Mouse (Mus musculus) left cerebral cortex, postnatal 36 days (tissue): ENCODE measurements around the gene Plxna2. TPM values are rescaled to one million over a fixed set of nuclear protein-coding genes. Genes with fewer than 3 reads are reported as not detected.
A peak's percentile ranks its signal among the peaks of the same experiment; 100 is the strongest.

Experiments used
- DNase-seq, 2 experiments: peaks; one replicate each; pipeline ENCODE4 v3.0.0; 2021 to 2022; ENCODE audit warnings: low spot score in 2 of 2, mixed read lengths in 1 of 2
- intact Hi-C: fragments of 180-260 bp; cut with DNase I; formaldehyde crosslinking; loops from one replicate; pipeline ENCODE4 v1.15.1; 2025
- total RNA-seq, 2 experiments: library from RNA; stranded (reverse); gene quantifications; 2 replicates each; pipeline ENCODE4 v1.2.3; 2021

The Plxna2 gene
- total RNA-seq, 2 experiments from 2014 or later: 88.2 to 106 TPM

DNA sequence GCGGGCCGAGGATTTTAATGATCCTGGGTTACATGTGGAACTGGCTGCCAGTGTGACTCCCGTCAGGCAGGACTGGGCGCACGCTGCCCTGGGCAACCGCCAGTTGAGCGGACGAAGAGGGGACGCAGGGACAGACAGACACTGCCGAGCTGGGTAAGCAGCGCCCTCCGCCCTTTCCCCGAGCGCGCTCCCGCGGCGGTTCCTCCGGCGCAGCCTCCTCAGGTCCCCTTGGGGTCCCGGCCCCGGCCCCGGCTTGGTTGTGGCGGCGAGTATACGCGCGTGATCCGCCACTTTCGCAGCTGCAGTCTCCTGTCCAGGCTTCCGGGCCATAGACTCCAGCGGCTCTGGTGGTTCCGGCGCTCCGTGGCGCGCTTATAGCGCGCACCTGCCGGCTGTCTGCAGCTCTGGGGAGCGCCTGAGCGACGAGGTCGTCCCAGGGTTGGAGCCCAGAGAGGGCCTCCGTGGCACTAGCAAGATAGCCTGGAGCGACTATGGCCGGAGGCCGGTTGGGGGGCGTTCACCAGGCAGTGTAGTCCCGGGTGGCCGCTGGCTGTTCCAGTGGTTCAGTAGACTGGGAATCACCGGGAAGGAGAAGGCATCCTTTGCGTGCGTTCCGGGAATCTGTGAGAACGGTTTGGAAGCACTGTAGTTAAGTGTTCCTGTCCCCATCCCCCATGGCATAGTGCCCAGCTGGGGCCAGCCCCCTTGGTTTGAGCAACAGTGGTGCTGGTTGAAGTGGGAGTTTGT is 2.4 kb downstream of the Plxna2 start:
- peak; percentile 57 to 68 for DNase-seq
- intact Hi-C loops: loop anchor here (5.0 to 10.0 kb wide), 4 partner anchors 102 to 1236 kb away; no protein-coding TSS in a partner anchor

DNA sequence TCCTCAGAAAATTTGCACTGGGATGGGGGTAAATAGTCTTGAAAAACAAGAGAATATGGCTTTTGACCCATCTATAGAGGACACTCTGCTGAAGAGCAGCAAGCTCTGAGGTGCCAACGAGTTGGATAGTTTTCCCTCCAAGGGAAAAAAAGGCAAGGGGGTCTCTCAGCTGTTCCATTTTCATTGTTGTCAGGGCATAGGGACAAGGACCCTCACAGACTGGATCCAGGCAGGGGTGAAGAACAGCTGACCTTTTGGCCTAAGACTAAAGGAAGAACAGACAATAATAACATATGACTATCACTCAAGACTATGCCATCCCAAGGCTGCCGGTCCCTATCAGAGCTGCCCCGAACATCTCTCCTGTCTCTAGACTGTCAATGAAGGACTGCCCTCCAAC is 4.2 kb downstream of the Plxna2 start:
- intact Hi-C loops: loop anchor here (5.0 to 10.0 kb wide), 4 partner anchors 100 to 1237 kb away; no protein-coding TSS in a partner anchor
- no peak for DNase-seq

DNA sequence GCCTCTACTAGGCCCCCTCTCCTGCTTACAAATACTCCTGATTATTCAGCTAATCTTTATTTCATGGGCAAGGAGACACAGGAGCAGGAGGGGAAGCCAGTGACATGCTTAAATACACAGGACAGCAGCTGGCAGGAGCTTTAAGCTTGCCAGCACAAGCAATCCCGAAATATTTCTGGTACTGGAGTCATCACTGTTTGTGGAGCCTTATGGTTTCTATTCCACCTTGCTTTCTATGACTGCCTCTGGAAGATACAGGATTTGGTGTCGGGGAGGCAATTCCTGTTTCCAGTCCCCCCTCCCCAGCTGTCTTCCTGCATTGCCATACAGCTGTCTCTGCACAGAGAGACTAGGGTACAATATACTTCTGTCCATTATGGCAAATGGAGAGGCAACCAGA is 4.7 kb downstream of the Plxna2 start:
- intact Hi-C loops: loop anchor here (5.0 to 10.0 kb wide), 4 partner anchors 100 to 1238 kb away; no protein-coding TSS in a partner anchor
- DNase-seq: peak in 1 of 2 experiments; percentile 23

DNA sequence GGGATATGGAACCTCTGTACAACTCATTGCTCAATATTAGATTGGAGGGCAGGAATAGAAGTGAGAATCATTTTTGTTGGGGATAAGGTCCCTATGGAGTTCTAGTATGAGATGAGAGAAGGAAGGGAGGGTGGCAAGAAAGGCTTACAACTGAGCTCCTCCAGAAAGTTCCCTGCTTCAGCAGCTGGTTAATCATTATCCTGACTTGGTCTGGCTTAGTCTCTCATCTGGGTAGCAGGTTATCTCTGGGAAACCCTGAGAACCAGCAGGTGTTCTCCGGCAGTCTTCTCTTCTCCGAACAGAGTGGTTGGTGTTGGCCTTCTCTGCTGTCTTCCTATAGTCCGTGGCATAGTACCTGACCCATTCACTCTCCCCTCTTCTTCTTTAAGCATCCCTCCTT is 5.6 kb downstream of the Plxna2 start:
- no peak for DNase-seq
- intact Hi-C loops: loop anchor here (5.0 to 10.0 kb wide), 4 partner anchors 99 to 1239 kb away; no protein-coding TSS in a partner anchor

DNA sequence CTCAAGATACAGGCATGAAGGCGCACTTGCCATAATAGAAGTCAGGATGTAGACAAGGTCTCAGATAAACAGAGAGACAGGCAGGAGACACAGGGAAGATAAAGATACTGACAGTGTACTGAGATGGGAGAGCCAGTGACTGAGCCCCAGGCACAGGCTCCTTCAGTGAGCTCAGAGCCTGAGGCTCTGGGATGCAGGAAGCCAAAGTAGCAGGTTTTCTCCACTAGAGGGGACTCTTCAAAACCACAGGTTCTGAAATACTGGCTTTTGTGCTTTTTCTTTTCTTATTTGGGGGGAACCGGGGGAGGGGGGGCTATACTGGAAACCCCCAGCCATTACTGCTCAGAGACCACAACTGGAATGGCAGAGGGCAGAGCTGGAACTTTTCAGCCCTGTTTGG is 6.4 kb downstream of the Plxna2 start:
- intact Hi-C loops: loop anchor here (5.0 to 10.0 kb wide), 4 partner anchors 98 to 1240 kb away; no protein-coding TSS in a partner anchor
- DNase-seq: peak in 1 of 2 experiments; percentile 27

DNA sequence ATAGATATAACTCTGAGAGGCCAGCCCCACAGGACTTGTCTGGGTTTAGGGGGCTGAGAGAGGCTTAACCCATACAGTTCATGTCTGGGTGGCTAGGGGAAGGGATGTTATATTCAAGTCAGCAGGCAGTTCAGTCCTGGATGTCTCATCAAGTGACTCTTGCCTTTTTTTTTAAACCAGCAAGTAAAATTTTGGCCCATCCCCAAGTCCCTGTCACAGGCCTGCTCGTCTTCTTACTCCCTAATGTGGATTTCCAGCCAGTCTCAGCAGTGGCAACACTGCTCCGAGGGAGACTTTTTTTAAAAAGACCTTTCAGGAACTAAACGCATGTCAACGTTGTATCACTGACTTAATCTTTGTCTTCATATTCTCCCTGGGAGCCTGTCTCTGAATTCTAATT is 7.0 kb downstream of the Plxna2 start:
- intact Hi-C loops: loop anchor here (5.0 to 10.0 kb wide), 4 partner anchors 97 to 1240 kb away; no protein-coding TSS in a partner anchor
- DNase-seq: no peak

DNA sequence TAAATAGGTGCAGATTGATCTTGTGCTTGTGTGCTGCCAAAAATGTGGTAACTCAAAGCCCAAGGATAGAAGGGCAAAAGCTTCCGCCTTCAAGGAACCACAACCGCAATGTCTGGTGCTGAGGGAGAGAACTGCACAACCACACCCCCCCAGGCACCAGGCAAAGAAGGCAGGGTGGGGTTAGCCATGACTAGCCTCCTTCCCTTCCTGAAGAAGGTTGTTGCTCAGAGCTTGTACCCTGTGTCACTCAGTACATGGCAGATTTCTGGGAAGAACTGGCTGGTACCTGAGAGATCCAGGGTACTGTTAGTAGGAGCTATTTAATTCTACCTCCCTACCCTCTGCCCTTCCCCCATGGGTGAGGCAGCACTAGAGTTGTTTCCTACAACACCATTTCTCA is 8.1 kb downstream of the Plxna2 start:
- no peak for DNase-seq
- intact Hi-C loops: loop anchor here (10.0 kb wide), 3 partner anchors 129 to 1241 kb away; no protein-coding TSS in a partner anchor

DNA sequence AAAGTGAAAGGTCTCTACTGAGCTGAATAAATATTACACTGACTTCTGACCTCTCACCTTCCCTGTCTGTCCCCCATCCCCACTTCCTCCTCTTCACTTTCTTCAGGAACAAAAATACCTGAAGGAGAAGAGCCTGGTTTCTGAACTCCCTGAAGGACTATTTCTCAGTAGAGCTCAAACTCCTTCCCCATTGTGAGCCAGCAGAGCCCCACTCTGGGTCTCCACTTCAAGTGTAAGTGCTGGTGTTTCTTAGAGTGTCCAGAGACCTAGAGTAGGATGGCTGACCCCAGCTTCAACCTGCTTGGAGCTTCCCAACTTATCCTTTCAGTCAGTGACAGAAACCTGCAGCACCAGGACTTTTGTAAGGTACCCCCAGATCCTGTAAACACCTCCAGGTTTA is 9.3 kb downstream of the Plxna2 start:
- DNase-seq: no peak
- intact Hi-C loops: loop anchor here (10.0 kb wide), 3 partner anchors 128 to 1242 kb away; no protein-coding TSS in a partner anchor

DNA sequence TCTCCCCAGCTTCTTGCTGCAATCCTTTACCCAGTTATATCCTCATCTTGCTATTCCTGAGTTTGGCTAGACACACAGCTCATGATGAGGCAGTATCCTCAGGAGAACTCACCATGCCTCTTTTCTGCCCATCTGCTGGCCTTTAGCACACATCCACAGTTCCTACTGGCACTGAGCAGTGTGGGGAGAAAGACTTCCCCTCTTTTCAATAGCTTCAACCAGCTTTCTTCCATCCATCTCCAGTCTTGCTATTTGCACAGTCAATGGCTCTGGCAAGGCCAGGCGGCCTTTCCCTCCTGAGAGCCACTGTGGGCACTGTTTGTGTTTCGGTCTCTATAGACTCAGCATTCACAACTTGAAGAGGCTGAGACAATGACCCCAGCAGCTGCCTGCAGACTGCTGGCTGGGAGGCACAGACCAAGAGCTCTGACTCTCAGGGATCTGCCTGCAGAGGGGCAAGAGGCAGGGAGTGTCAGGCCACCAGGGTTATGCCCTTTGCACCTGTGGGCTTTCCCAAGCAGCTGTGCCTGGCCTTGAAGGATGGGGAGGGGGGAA is 11.2 kb downstream of the Plxna2 start:
- no peak for DNase-seq
- intact Hi-C loops: loop anchor here (10.0 kb wide), 3 partner anchors 126 to 1244 kb away; no protein-coding TSS in a partner anchor

DNA sequence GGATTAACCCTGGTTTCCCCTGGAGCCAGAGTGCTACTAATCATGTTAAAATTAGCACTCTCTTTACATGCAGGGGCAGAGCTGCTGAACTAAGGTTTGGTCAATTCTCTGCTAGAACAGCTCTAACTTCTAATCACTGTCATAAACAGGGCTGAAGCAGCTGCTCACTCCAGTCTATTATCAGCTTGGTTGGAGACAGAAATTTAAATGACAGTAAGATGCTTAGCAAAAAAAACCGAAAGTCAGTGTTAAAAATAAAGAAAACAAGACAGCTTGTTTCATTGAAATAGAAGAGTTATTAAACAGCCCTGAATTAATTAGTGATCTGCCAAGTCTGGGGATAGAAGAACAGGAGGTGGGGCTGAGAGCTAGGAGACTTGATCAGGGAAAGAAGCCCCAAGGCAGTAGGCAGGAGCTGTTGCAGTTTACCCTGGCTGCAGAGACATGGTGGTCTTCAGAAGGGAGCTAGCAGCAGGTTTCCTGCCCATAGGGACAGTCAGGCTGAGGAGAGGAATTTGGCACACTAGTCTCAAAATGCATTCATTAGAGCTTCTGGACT is 12.6 kb downstream of the Plxna2 start:
- intact Hi-C loops: no loop called here
- no peak for DNase-seq

DNA sequence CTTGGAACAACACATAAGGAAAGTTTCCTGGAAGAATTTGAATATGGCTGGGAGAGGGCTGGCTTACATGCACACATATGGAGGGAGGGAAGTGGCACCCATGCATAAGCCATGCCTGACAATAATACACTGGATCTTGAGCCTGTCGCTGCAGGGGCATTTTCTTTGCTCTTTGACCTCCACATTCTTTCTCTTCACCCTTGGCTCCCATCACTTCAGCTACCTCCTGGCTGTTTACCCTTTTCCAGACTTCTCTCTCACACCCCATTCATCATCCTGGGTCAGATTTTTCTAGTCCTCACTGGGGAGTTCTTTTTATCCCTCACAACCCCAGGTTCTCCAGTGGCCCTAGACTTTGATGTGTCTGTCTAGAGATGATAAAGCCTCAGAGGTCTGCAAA is 13.6 kb downstream of the Plxna2 start:
- intact Hi-C loops: no loop called here
- no peak for DNase-seq

DNA sequence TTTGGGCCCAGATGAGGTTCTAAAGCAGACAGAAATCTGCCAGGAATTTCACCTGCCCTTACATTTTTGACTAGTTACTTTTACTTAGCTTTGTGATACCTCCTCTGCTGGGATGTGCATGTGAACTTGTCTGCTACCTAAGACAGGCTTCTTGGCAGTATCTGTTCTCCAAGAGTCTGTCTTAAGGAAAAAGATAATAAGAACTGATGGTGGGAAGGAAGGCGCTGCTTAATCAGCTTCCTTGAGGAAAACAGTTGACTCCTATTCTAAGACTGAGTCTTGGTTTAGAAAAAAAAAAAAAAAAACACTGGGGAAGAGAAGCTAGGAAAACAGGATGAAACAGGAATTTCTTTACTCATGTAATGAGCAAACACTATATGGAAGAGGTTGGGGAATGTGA is 14.0 kb downstream of the Plxna2 start:
- intact Hi-C loops: no loop called here
- DNase-seq: no peak

DNA sequence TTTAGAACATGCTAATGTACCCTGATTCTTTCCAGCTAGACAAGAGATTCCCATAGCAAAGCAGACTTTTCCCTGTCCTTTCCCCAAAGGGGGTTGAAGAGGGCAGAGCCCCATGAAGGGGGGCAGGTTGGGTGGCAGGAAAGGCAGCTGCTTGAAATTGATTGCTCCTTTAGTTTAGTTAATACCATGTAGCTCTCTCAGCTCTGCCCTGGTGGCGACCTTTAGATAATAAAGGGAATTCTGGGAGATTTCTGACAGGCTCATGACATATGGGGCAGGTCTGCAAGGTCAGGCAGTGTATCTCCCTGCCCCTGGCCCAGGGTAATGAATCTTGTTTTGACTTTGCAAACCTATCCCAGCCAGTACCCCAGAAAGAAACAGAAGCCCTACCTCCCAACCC is 17.4 kb downstream of the Plxna2 start:
- intact Hi-C loops: no loop called here
- DNase-seq: no peak

DNA sequence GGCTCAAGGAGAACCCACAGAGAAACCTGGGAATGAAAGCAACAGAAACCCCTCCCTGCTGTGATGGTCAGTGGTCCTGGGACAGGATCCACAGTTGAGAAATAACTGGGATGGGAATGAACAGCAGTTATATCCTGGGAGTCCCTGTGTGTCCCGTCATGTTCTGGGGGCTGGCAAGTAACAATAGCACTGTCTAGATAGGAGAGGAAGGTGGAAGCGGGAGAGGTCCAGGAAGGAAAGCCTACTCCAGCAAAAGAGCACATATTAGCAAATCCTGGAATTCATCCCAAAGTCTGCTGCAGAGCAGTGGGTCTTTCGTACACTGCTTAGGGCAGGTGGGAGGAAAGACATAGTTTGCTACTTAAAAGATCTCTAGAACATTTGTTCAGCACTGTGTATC is 17.9 kb downstream of the Plxna2 start:
- no peak for DNase-seq
- intact Hi-C loops: no loop called here

DNA sequence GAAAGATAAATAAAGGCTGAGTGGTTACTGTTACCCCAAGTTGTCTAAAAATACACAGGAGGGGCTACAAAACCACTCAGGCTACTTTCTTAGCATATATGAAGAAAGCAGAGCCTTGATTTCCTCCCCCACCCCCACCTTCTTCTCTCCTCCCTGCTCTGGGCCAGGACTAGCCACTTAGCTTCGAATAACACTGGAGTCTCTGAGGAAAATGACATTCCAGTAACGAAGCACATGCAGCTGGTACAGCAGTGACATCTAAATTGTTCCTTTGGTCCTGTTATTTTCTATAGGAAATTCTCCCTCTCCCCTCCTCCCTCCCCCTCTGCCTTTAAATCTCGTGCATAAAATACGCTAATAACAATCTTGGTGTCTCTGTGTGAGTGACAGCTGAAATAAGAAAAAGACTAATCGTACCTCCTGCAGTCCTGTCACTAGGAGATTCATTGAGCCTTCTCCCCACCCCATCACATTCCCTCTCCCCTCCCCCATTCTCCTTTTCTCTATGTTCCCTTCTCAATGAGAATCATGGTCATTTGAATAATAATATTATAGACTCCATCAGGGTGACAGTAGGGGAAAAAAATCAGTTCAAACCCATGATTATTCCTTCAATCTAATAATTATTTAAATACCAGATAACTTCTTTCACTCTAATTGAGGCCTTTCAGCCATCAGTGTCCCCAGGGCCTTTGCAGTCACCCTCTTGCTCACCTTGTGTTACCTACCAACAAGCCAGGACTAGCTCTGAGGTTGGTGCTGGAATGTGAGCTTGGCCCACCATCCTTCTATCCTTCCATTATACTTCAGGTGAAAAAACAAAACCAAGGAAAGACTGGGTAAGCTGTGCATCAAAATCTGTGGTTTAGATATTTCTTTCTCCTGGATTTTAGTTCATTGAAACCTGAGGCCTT is 19.6 kb downstream of the Plxna2 start:
- intact Hi-C loops: no loop called here

DNA sequence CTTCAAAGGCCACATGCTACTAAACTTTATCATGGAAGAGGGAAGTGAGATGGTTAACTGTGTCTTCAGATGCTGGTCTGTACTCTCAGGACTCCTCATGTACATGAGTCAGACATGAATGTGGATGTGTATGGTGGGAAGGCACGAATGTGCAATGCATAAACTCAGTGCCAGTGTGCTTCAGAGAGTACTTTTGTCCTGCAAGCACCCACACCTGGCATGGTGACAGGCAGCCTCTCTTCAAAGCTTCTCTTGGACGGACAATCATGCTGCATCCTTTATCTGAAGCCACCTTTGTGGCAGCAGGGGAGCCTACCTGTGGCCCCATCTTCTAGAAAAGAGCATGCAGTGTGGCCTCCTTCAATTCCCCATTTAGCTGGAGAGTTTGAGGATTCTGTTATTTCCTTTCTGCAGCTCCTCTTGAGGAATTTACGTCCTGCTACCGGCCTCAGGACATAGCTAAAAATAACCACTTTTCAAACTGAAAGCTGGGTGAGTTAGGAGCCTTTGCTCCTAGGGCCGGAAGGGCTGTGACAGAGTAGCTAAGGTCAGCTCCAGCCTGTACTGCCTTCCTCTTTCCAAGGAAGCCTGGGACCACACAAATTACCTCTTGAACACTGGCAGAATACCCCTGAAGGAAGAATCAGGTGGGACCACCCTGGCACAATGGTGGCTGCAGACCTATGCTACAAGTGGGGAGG is 23.7 kb downstream of the Plxna2 start:
- intact Hi-C loops: no loop called here
- DNase-seq: peak in 1 of 2 experiments; percentile 52

More for the DNA sequence above, 19.6 kb downstream of the Plxna2 start:
- DNase-seq: no peak

DNA sequence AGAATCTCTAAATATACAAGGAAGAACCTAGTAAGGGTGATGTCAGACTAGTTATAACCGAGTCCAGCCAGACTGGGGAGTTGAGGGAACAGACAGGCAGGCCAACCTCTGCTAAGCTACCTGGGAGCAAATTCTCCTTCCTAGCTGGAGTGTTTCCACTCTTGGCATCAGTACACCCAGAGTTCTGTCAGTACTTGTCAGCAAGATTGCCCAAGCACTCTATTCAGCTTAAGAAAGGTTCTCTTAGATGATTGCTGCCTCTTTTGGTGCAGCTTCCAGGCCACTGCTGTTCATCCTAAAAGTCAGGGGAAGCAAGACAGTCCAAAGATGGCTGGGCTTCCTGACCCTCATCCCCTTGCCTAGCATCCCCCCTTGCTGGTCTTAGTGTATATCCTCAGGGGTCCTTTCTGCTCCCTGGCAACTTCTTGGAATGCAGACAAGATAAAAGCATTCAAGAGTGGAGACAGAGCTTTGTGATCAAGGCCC is 24.3 kb downstream of the Plxna2 start:
- DNase-seq: no peak
- intact Hi-C loops: no loop called here

DNA sequence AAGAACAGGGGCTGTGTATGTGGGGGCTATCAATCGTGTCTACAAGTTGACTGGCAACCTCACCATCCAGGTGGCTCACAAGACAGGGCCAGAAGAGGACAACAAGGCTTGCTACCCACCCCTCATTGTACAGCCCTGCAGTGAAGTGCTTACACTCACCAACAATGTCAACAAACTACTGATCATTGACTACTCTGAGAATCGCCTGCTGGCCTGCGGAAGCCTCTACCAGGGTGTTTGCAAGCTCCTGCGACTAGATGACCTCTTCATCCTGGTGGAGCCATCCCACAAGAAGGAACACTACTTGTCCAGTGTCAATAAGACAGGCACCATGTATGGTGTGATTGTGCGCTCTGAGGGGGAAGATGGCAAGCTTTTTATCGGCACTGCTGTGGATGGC is 25.9 kb downstream of the Plxna2 start:
- no peak for DNase-seq
- intact Hi-C loops: no loop called here

DNA sequence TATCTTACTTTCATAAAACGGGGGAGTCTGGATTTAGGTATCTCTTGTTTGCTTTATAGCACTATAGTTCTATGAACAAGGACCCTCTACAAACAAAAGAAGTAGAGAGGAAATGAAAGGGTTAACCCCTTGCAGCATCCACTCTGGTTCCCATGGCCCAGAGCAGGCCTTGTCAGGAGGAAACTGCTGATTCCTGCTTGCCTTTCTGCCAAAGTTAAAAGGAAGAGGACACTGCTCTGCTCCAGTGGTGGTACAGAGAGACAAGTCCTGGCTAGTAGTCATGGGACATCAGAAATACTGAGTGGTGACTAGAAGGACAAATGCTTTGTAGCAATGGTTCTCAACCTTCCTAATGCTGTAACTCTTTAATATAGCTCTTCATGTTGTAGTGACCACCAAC is 27.9 kb downstream of the Plxna2 start:
- intact Hi-C loops: no loop called here
- DNase-seq: no peak
